Mouse (Mus musculus) limb, embryonic 11.5 days (tissue): Measurements from ENCODE around the gene Col19a1. TPM values are rescaled to one million over a fixed set of nuclear protein-coding genes. Genes with fewer than 3 reads are reported as not detected.
"Not testable (repeated sequence)": the region's sequence is repeated elsewhere in the genome, so short reads cannot be mapped to it uniquely, and the experiment has no call there.

Source experiments
- ATAC-seq: fragments of 200-750 bp; cut with Nextera tagmentation; 2 replicates; pipeline ENCODE4 v1.8.0; 2017; ENCODE audit warnings: low read depth; ENCODE audit not compliant: insufficient number of reproducible peaks, low FRiP score, low TSS enrichment
- DNase-seq: peaks from one replicate; pipeline ENCODE4 v3.0.0-alpha.2; 2015; ENCODE audit warnings: low spot score
- H3K27ac ChIP-seq: fragments of 300-500 bp; sonication (generic); replicated peaks from 2 replicates; pipeline ENCODE4 v1.5.1; 2014; ENCODE audit warnings: low read depth, mild to moderate bottlenecking, low read length
- H3K27me3 ChIP-seq: fragments of 300-500 bp; sonication (generic); 2 replicates; pipeline ENCODE4 v1.6.1; 2014; ENCODE audit warnings: mild to moderate bottlenecking, low read length, mixed read lengths; ENCODE audit not compliant: control insufficient read depth, insufficient read depth
- H3K36me3 ChIP-seq: fragments of 300-500 bp; sonication (generic); 2 replicates; pipeline ENCODE4 v1.6.1; 2014; ENCODE audit warnings: mild to moderate bottlenecking, low read length, moderate library complexity, mixed read lengths; ENCODE audit not compliant: control insufficient read depth, insufficient read depth
- H3K4me1 ChIP-seq: fragments of 300-500 bp; sonication (generic); 2 replicates; pipeline ENCODE4 v1.6.1; 2014; ENCODE audit warnings: low read length, mixed read lengths; ENCODE audit not compliant: control insufficient read depth, insufficient read depth
- H3K4me2 ChIP-seq: fragments of 300-500 bp; sonication (generic); 2 replicates; pipeline ENCODE4 v1.6.1; 2014; ENCODE audit warnings: low read depth, mild to moderate bottlenecking, moderate library complexity; ENCODE audit not compliant: severe bottlenecking
- H3K4me3 ChIP-seq: fragments of 300-500 bp; sonication (generic); 2 replicates; pipeline ENCODE4 v1.5.1; 2014; ENCODE audit warnings: low read depth, low read length
- H3K9ac ChIP-seq: fragments of 300-500 bp; sonication (generic); 2 replicates; pipeline ENCODE4 v1.6.1; 2014; ENCODE audit warnings: mild to moderate bottlenecking, low read length
- H3K9me3 ChIP-seq: fragments of 300-500 bp; sonication (generic); 2 replicates; pipeline ENCODE4 v1.6.1; 2016; ENCODE audit warnings: low read length; ENCODE audit not compliant: control insufficient read depth
- WGBS: fragments of 180-500 bp; shearing (Covaris S2); extraction: QIAGEN DNeasy Blood & Tissue Kit; methylation state at CpG from one replicate; pipeline ENCODE4 v1.1.7; 2014; 5-methylcytosine and 5-hydroxymethylcytosine counted together
- polyA plus RNA-seq: library from polyadenylated mRNA; unstranded; fragments of >200 nt; fragmentation: Nextera tagmentation; extraction: Ambion mirVana; gene quantifications from 2 replicates; pipeline ENCODE4 v1.2.1, GENCODE M21; 2014

Col19a1 gene
- 0.61 and 0.87 TPM in 2 replicates for polyA plus RNA-seq

DNA sequence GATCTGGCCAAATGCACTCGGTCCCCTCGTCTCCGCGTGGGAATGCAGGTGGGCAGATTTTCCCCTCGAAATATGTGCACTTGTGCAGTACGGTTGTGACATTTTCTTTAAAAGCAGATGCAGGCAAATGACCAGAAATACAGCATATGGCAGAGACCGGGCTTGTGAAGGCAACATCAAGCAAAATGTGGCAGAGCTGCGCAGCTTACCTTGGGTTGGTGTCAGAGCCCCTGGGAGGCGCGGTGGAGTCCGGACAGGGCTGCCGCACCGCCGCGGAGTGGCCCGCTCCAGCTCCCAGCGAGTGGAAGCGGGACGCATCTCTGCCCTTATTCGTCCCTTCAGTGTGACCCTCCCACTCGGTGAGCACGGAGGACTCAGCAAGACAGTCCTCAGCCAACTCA is at the start of gene Col19a1:
Gene Col19a1 (minus strand): TSS at position 332 of the 401 bp plus-strand sequence.
- H3K9me3 ChIP-seq: no peaks in the 10 kb centered on the region
- peak within 1 kb of the TSS; percentile 98 for H3K4me2 ChIP-seq
- WGBS: under 1% methylated on average over 22 of the region's 22 CpGs
- DNase-seq: peak; percentile 60
- H3K4me3 ChIP-seq: peak within 1 kb of the TSS; percentile 46
- ATAC-seq: peak; percentile 38; the same call in 1 of the 2 replicates
- H3K36me3 ChIP-seq: no peaks in the 10 kb centered on the region
- peaks cover 37% of the 10 kb centered on the region for H3K27me3 ChIP-seq
- H3K4me1 ChIP-seq: peaks cover 3% of the 10 kb centered on the region; the same call in 1 of the 2 replicates
- peak within 1 kb of the TSS; percentile 56 for H3K9ac ChIP-seq
- no peak within 1 kb of the TSS for H3K27ac ChIP-seq

DNA sequence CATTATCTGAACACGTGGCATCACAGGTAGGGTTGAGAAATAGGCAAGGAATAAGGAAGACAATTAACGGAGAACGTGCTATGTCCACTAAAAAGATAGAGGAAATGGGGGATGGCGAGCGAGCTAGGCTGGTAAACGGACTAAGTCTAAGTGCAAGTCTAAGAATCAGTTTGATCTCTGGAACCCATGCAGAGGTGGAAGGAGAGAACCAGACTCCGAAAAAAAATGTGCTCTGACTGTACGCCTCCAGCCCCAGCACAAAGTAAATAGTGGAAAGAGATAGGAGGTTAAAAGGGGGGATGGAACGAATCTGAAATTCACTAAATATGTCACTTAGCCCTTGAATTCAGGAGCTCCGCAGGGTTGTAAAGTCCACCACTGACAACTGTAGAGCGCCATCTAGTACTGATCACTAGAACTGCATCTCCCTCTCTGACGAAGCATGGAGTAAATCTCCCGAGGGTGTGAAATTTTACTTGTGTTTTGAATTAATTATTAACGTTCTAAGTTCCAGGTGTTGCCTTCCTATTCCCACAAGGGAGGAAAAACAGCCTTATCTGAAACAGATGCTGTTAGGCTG is 46.4 kb upstream of the Col19a1 start:
- Histone ChIP-seq H3K4me3 (no peak overlapping the region), H3K9ac (no peak overlapping the region), H3K27me3 (no peaks in the 10 kb centered on the region), H3K36me3 (no peaks in the 10 kb centered on the region), H3K27ac (no peak overlapping the region), H3K4me1 (no peaks in the 10 kb centered on the region), H3K9me3 (no peaks in the 10 kb centered on the region), H3K4me2 (no peak overlapping the region)
- 41% methylated on average over 14 of the region's 14 CpGs for WGBS
- peak; percentile 28 for DNase-seq
- ATAC-seq: no peak

DNA sequence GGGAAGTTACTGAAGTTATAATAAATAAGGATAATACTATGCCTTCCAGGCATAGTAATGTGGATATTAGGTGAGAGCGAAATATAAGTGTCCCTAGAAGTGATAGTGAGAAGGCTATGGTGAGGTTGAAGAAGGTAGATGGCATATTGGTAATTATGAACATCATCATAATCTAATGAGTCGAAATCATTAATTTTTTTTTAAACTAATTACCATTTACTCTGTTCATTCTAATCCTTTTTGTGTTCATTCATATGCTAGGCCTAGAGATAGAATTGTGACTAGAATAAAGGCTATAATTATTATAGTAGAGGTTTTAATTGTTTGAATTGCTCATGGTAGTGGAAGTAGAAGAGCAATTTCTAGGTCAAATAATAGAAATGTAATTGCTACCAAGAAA is 25.3 kb upstream of the Col19a1 start:
- H3K9ac ChIP-seq, H3K27me3 ChIP-seq, H3K9me3 ChIP-seq, DNase-seq, ATAC-seq, H3K4me1 ChIP-seq, H3K4me3 ChIP-seq, H3K27ac ChIP-seq, H3K36me3 ChIP-seq, H3K4me2 ChIP-seq: not testable (repeated sequence)
- WGBS: 1% methylated on average over 1 of the region's 2 CpGs

DNA sequence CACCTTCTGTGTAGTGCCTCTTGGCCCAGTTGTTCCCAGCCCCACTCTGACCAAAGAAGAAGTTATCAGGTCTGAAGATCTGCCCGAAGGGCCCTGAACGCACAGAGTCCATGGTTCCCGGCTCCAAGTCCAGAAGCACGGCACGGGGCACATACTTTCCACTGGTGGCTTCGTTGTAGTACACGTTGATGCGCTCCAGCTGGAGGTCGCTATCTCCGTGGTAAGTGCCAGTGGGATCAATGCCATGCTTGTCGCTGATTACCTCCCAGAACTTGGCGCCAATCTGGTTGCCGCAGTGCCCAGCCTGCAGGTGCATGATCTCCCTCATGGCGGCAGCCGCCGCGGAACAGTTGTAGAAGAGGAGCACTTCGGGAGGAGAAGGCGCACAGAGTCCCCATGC is 7.8 kb upstream of the Col19a1 start:
- WGBS: 94% methylated on average over 19 of the region's 19 CpGs
- H3K27ac ChIP-seq: no peak overlapping the region
- no peak overlapping the region for H3K9ac ChIP-seq
- H3K4me3 ChIP-seq: no peak overlapping the region
- H3K36me3 ChIP-seq: no peaks in the 10 kb centered on the region
- H3K27me3 ChIP-seq: no peaks in the 10 kb centered on the region
- no peak for DNase-seq
- H3K4me2 ChIP-seq: no peak overlapping the region
- no peaks in the 10 kb centered on the region for H3K4me1 ChIP-seq
- H3K9me3 ChIP-seq: no peaks in the 10 kb centered on the region
- no peak for ATAC-seq

DNA sequence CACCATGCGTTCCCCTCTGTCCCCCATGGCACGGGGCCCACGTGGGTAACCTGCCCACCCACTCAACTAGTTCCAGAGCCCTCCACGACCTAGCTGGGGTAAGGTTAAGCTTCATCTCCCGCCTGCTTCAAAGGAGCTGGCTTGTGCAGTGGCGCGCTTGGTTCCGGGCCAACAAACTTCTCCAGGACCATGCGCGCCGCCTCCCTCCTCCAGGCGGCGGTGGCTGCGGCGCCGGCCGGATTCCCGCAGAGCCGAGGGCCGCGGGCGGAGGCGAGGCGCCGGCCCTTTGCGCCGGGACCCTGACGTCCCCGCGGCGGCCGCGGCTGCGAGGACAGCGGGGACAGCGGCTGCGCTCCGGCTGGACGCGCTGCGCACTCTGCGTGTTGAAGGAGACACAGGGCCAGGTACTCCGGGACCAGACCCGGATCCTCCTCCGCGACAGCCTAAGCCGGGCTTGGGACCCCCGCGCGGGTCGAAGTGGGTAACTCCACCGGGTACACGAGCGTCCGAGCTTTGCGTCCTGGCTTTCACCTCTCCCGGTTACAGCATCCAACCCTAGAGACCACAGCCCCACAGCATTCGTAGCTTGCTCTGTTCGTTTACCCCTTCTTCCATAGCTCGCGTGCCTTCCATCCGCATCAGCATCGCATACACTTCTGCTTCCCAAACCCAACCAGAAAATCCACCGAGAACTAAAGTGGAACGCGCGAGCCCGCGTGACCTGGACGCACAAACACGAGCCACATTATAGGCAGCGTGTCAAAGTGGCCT is 717 bp downstream of the Col19a1 start:
- H3K4me3 ChIP-seq: peak overlapping the region; percentile 46
- peak; percentile 82 for ATAC-seq
- no peak overlapping the region for H3K27ac ChIP-seq
- peaks cover 3% of the 10 kb centered on the region; the same call in 1 of the 2 replicates for H3K4me1 ChIP-seq
- no peaks in the 10 kb centered on the region for H3K36me3 ChIP-seq
- H3K27me3 ChIP-seq: peaks cover 37% of the 10 kb centered on the region
- peak overlapping the region; percentile 56 for H3K9ac ChIP-seq
- H3K9me3 ChIP-seq: no peaks in the 10 kb centered on the region
- peak; percentile 68 for DNase-seq
- WGBS: under 1% methylated on average over 65 of the region's 72 CpGs
- peak overlapping the region; percentile 98 for H3K4me2 ChIP-seq

DNA sequence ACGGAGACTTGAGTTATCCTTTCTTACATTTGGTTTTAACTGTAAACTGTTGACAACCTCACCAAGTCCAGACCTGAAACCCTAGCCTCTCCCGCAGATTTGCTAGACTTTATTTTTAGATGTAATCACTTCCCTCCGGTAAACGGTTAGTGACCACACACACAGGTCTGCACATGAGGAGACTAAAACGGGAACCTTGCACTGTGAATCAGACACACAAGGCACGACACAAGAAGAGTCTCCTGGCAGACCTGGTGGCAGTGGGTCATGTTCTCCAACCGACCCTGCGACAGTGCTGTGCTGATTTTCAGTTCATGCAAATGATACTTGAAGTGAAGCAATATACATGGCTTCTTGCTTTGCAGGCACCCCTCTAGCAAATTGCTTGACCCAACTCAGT is 14.7 kb downstream of the Col19a1 start:
- H3K4me3 ChIP-seq: no peak overlapping the region
- ATAC-seq (no peak), DNase-seq (no peak)
- H3K36me3 ChIP-seq: no peaks in the 10 kb centered on the region
- H3K4me2 ChIP-seq: no peak overlapping the region
- H3K9ac ChIP-seq: no peak overlapping the region
- 80% methylated on average over 8 of the region's 8 CpGs for WGBS
- no peaks in the 10 kb centered on the region for H3K4me1 ChIP-seq
- no peaks in the 10 kb centered on the region for H3K27me3 ChIP-seq
- H3K9me3 ChIP-seq: no peaks in the 10 kb centered on the region
- no peak overlapping the region for H3K27ac ChIP-seq

DNA sequence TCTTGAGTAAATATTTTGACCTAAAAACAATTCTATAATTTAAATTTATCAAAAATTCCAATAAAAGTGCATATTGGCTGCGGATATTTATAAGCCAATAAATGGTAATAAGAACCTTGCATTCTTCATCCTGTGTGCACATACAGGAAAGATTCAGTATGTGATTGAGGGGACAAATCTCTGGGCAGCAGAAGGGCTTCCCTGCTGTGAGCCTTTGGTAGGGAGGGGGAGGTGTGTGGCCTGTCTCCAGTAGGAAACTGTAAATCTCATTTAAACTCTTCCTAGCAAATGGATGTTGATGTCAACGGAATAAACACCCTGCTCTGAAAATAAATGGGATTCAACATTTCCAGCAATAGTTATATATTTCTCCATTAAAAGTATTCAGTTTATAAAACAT is 23.2 kb downstream of the Col19a1 start:
- no peak overlapping the region for H3K9ac ChIP-seq
- H3K4me3 ChIP-seq: no peak overlapping the region
- ATAC-seq: no peak
- no peak overlapping the region for H3K27ac ChIP-seq
- H3K27me3 ChIP-seq: no peaks in the 10 kb centered on the region
- H3K36me3 ChIP-seq: no peaks in the 10 kb centered on the region
- H3K9me3 ChIP-seq: no peaks in the 10 kb centered on the region
- WGBS: 33% methylated on average over 2 of the region's 2 CpGs
- no peaks in the 10 kb centered on the region for H3K4me1 ChIP-seq
- DNase-seq: no peak
- no peak overlapping the region for H3K4me2 ChIP-seq

DNA sequence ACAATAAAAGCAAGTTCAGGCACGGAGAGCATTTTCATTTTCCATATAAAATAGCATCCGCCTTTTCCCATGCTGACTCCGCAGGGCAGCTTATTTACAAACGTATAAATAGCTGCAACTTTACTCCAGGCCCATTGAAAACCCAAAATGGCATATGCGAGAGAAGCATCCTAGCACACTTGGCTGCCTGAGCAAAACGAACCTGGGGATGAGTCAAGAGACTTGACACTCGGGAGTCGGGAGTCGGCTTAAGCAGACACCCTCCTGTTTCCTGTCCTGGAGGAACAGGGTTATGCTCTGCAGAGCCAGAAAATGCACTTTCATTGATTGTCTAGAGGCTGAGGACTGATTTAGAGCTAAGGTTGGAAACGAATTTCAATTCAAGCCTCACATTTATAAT is 29.3 kb downstream of the Col19a1 start:
- no peak overlapping the region for H3K27ac ChIP-seq
- no peak overlapping the region for H3K9ac ChIP-seq
- no peak for DNase-seq
- no peaks in the 10 kb centered on the region for H3K4me1 ChIP-seq
- no peak overlapping the region for H3K4me2 ChIP-seq
- ATAC-seq: no peak
- H3K36me3 ChIP-seq: no peaks in the 10 kb centered on the region
- H3K27me3 ChIP-seq: no peaks in the 10 kb centered on the region
- H3K9me3 ChIP-seq: no peaks in the 10 kb centered on the region
- WGBS: 64% methylated on average over 10 of the region's 10 CpGs
- no peak overlapping the region for H3K4me3 ChIP-seq
